Mouse (Mus musculus) olfactory bulb, adult 2 months (tissue): Measurements from ENCODE around the gene Plekhg3.

ENCODE experiments used
- CTCF ChIP-seq: fragments of 200-500 bp; IDR thresholded peaks from 2 replicates; pipeline ENCODE4 v1.5.1; 2012; ENCODE audit warnings: low read depth, mild to moderate bottlenecking, low read length, moderate library complexity; ENCODE audit not compliant: insufficient read depth
- POLR2A ChIP-seq: fragments of 200-500 bp; IDR thresholded peaks from 2 replicates; pipeline ENCODE4 v1.6.1; 2012; ENCODE audit warnings: mild to moderate bottlenecking, low read depth, low read length, moderate library complexity; ENCODE audit not compliant: insufficient read depth

DNA sequence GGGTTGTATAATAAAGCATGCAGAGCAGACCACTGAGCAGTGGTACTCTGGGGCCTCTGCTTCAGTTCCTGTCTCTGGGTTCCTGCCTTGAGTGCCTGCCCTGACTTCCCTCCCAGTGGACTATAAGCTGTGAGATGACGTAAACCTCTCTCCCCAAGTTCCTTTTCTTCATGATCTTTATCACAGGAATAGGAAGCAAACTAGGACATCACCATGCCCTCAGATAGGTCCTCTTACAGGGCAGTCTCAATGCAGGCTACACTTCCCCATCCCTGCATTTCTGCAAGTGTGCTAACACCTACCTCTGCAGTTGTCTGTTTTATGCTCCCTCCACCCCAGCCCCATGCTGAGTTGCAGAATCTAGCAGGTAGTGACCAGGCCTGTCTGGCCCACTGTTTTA, 39.9 kb upstream of the Plekhg3 start:
- TF ChIP-seq POLR2A (no peak), CTCF (no peak)
